Mouse (Mus musculus) spleen, adult 2 months (tissue): Measurements from ENCODE around the gene Epas1. TPM values are rescaled to one million over a fixed set of nuclear protein-coding genes. Genes with fewer than 3 reads are reported as not detected.

Source experiments
- DNase-seq, 2 experiments: peaks; one replicate each; pipeline versions ENCODE4 v3.0.0 to v3.0.0-alpha.2; 2012 to 2021; ENCODE audit warnings: low spot score in 2 of 2, low read depth in 1 of 2
- H3K27ac ChIP-seq: fragments of 200-500 bp; 2 replicates; pipeline ENCODE4 v1.5.1; 2012; ENCODE audit warnings: low read length, inconsistent platforms; ENCODE audit not compliant: insufficient read depth
- H3K27me3 ChIP-seq: fragments of 200-500 bp; 2 replicates; pipeline ENCODE4 v1.6.1; 2012; ENCODE audit warnings: mild to moderate bottlenecking, moderate library complexity, low read length, inconsistent platforms; ENCODE audit not compliant: control insufficient read depth, insufficient read depth
- H3K36me3 ChIP-seq: fragments of 200-500 bp; 2 replicates; pipeline ENCODE4 v1.6.1; 2012; ENCODE audit warnings: mild to moderate bottlenecking, low read length, inconsistent platforms; ENCODE audit not compliant: control insufficient read depth, insufficient read depth
- H3K4me1 ChIP-seq: fragments of 200-500 bp; 2 replicates; pipeline ENCODE4 v1.6.1; 2011; ENCODE audit warnings: inconsistent platforms; ENCODE audit not compliant: control insufficient read depth, insufficient read depth, insufficient read length
- H3K4me3 ChIP-seq: fragments of 200-500 bp; 2 replicates; pipeline ENCODE4 v1.5.1; 2011; ENCODE audit warnings: mild to moderate bottlenecking, inconsistent platforms; ENCODE audit not compliant: insufficient read depth, insufficient read length; ENCODE audit errors: extremely low read depth
- CTCF ChIP-seq: fragments of 200-500 bp; IDR thresholded peaks from 2 replicates; pipeline ENCODE4 v1.5.1; 2011; ENCODE audit warnings: mild to moderate bottlenecking, inconsistent platforms; ENCODE audit not compliant: insufficient read depth, insufficient read length, insufficient replicate concordance; ENCODE audit errors: extremely low read depth
- POLR2A ChIP-seq: fragments of 200-500 bp; IDR thresholded peaks from 2 replicates; pipeline ENCODE4 v1.6.1; 2011; ENCODE audit warnings: low read depth, low read length, inconsistent platforms
- WGBS: fragments of 180-500 bp; shearing (Covaris S2); methylation state at CpG from one replicate; pipeline ENCODE4 v1.1.7; 2018; 5-methylcytosine and 5-hydroxymethylcytosine counted together
- polyA plus RNA-seq: library from polyadenylated mRNA; depleted of rRNA; stranded (reverse); fragments of >200 nt; gene quantifications from 2 replicates; pipeline ENCODE4 v1.2.3, GENCODE M21; 2012

Gene Epas1
- polyA plus RNA-seq, 1 experiment, result 40.1 TPM

- no peaks in the 10 kb centered on the region for H3K36me3 ChIP-seq
- TF ChIP-seq CTCF, result no peak
- no peak for TF ChIP-seq POLR2A
- H3K27me3 ChIP-seq, result peaks cover 18% of the 10 kb centered on the region
- peak overlapping the region; percentile 75 for H3K4me3 ChIP-seq
- H3K4me1 ChIP-seq, result peaks cover 7% of the 10 kb centered on the region
- peak overlapping the region; percentile 52 for H3K27ac ChIP-seq
- WGBS, result 5% methylated on average over 52 of the region's 52 CpGs
- DNase-seq, result no peak
These were observed 1.5 kb downstream of the Epas1 start for GRCm38 (mm10) chr17:86754806-86755571.

- peak overlapping the region; percentile 75; the same call in 1 of the 2 replicates for H3K4me3 ChIP-seq
- H3K4me1 ChIP-seq, result peaks cover 7% of the 10 kb centered on the region
- peak overlapping the region; percentile 36; the same call in 1 of the 2 replicates for H3K27ac ChIP-seq
- H3K36me3 ChIP-seq, result no peaks in the 10 kb centered on the region
- peaks cover 18% of the 10 kb centered on the region for H3K27me3 ChIP-seq
- DNase-seq, result no peak
- TF ChIP-seq POLR2A (no peak), CTCF (no peak)
- WGBS, result 45% methylated on average over 11 of the region's 11 CpGs
These were observed 2.2 kb downstream of the Epas1 start for GRCm38 (mm10) chr17:86755581-86756195.

- H3K27me3 ChIP-seq, result peaks cover 18% of the 10 kb centered on the region
- no peak for TF ChIP-seq POLR2A
- H3K4me3 ChIP-seq, result no peak overlapping the region
- peaks cover 4% of the 10 kb centered on the region for H3K4me1 ChIP-seq
- no peak overlapping the region for H3K27ac ChIP-seq
- WGBS, result 59% methylated on average over 2 of the region's 2 CpGs
- DNase-seq, result no peak
- no peaks in the 10 kb centered on the region for H3K36me3 ChIP-seq
These were observed 4.1 kb downstream of the Epas1 start for GRCm38 (mm10) chr17:86757621-86758020.

- 88% methylated on average over 5 of the region's 5 CpGs for WGBS
- no peaks in the 10 kb centered on the region for H3K4me1 ChIP-seq
- H3K27ac ChIP-seq, result no peak overlapping the region
- no peaks in the 10 kb centered on the region for H3K27me3 ChIP-seq
- no peak overlapping the region for H3K4me3 ChIP-seq
- no peaks in the 10 kb centered on the region for H3K36me3 ChIP-seq
- TF ChIP-seq CTCF (no peak), POLR2A (no peak)
- DNase-seq, result no peak
These were observed 8.4 kb downstream of the Epas1 start for GRCm38 (mm10) chr17:86761859-86762258.

GRCm38 (mm10) chr17:86762479-86763242, 9.2 kb downstream of the Epas1 start:
- 78% methylated on average over 11 of the region's 11 CpGs for WGBS
- Histone ChIP-seq H3K36me3 (no peaks in the 10 kb centered on the region), H3K27me3 (no peaks in the 10 kb centered on the region), H3K4me3 (no peak overlapping the region), H3K4me1 (no peaks in the 10 kb centered on the region), H3K27ac (no peak overlapping the region)
- TF ChIP-seq POLR2A (no peak), CTCF (no peak)
- no peak for DNase-seq

GRCm38 (mm10) chr17:86765762-86766404, 12.4 kb downstream of the Epas1 start:
- no peak overlapping the region for H3K4me3 ChIP-seq
- no peak overlapping the region for H3K27ac ChIP-seq
- no peak for DNase-seq
- no peaks in the 10 kb centered on the region for H3K36me3 ChIP-seq
- no peaks in the 10 kb centered on the region for H3K27me3 ChIP-seq
- no peaks in the 10 kb centered on the region for H3K4me1 ChIP-seq
- WGBS, result 91% methylated on average over 8 of the region's 8 CpGs
- TF ChIP-seq POLR2A, result no peak
